Mouse (Mus musculus) cerebellum, adult 2 months (tissue): Measurements from ENCODE around the gene Gm13285.
"Not testable (repeated sequence)": the region's sequence is repeated elsewhere in the genome, so short reads cannot be mapped to it uniquely, and the experiment has no call there.

Experiments used
- CTCF ChIP-seq: fragments of 200-500 bp; IDR thresholded peaks from 2 replicates; pipeline ENCODE4 v1.5.1; 2011; ENCODE audit warnings: low read depth, mild to moderate bottlenecking, control low read depth, low read length, moderate library complexity, borderline replicate concordance; ENCODE audit not compliant: insufficient read depth
- POLR2A ChIP-seq: fragments of 200-500 bp; IDR thresholded peaks from 2 replicates; pipeline ENCODE4 v1.6.1; 2011; ENCODE audit warnings: low read length, control low read depth, borderline replicate concordance; ENCODE audit not compliant: insufficient read depth

DNA sequence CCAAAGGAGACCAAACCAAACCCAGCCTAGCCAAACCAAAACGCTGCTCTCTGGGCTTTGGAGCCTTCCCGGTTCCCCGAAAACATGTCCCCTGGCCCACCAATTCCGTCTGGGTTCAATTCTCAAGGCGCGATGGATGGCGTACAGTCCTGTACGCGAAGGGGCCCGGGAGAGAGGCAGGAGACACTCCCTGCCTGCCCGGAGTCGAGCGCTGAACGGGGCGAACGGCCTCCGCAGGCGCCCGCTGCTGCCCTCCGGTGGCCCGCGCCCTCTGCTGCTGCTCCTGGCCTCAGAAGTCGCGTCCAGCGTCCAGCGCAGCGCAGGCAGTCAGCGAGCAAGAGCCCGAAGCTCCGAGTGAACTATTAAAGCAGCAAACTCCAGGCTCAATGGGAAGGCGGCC is 17.1 kb upstream of the Gm13285 start:
- TF ChIP-seq CTCF, POLR2A: not testable (repeated sequence)
